Mouse (Mus musculus) B cell, adult (primary cell): ENCODE measurements around the gene Ccr6. TPM values are rescaled to one million over a fixed set of nuclear protein-coding genes. Genes with fewer than 3 reads are reported as not detected.

Experiments
- total RNA-seq: library from RNA; stranded (reverse); gene quantifications from 4 replicates; pipeline ENCODE4 v1.2.4, GENCODE M21; 2023; ENCODE audit not compliant: inconsistent age

The Ccr6 gene
- total RNA-seq, result 56.0 to 62.3 TPM (median 58.1 TPM) in 4 replicates

GRCm38 (mm10) chr17:8235743-8236142, at the start of gene Ccr6:
Gene Ccr6, plus strand, starts transcription at chr17:8236043.

GRCm38 (mm10) chr17:8282821-8283525, 47.1 kb downstream of the Ccr6 start, which contains the start of gene Mpc1:
Gene Mpc1, plus strand, starts transcription at chr17:8282904.

Other genes starting within 250 kb of the Ccr6 start
- 0.60 to 1.7 TPM (median 1.3 TPM) in 4 replicates for gene Gm49673, start 88.3 kb upstream of the Ccr6 start, total RNA-seq
- 23.1 to 32.7 TPM (median 30.8 TPM) in 4 replicates for gene Rnaset2a, start 87.9 kb upstream of the Ccr6 start, total RNA-seq
- 57.4 to 69.7 TPM (median 63.2 TPM) in 4 replicates for gene Fgfr1op, start 70.5 kb upstream of the Ccr6 start, total RNA-seq
- gene Mpc1, start 46.9 kb downstream of the Ccr6 start, total RNA-seq, result 48.7 to 57.6 TPM (median 53.6 TPM) in 4 replicates
- 163 to 176 TPM (median 167 TPM) in 4 replicates for gene Sft2d1, start 75.1 kb downstream of the Ccr6 start, total RNA-seq
- 0.48 to 1.4 TPM (median 1.3 TPM) in 4 replicates for gene Prr18, start 101.4 kb downstream of the Ccr6 start, total RNA-seq
- not detected in 4 replicates for gene T2, start 119.9 kb downstream of the Ccr6 start, total RNA-seq
- gene T, start 198.4 kb downstream of the Ccr6 start, total RNA-seq, result not detected in 4 replicates